Mouse (Mus musculus): ENCODE measurements around the gene Tmem256. TPM values are rescaled to one million over a fixed set of nuclear protein-coding genes. Genes with fewer than 3 reads are reported as not detected.
"Not testable (repeated sequence)": the region's sequence is repeated elsewhere in the genome, so short reads cannot be mapped to it uniquely, and the experiment has no call there.

The Tmem256 gene
- polyA plus RNA-seq, 1 experiment, result 279 TPM

DNA sequence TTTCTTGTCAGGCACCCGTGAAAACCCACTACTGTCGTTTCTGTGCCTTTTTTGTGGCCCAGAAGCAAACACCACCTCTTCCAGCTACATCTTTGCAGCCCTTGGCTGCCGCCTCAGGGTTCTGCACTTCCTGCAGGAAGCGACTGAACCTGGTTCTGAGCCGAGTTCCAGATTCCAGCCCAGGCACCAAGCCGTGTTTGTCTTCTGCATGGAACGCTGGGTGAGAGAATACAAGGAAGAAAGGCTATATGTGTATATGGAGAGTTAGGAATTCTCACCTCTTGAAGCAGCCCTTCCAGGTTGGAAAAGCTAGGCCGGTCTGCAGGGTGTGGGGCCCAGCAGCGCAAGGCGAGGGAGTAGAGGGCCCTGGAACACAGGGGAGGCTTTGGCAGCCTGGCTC lies 16.4 kb downstream of the Tmem256 start:
- no peak for DNase-seq (ENCODE audit: low read depth)

DNA sequence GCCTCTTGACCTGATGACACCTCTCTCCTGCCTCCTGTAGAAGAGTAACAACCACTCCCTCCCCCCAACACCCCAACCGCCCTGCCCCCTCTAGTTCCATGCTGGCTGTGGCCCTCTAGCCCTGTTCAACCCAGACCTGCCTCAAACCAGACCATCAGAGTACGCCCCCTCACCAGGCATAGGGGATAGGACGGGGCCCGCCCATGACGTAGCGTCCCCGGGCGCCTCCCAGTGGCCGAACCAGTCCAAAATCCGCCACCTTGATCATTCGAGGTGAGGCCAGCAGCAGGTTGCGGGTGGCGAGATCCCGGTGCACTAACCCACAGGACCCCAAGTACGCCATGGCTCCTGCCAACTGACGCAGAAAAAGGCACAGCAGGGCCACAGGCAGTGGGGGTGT lies 17.0 kb downstream of the Tmem256 start:
- DNase-seq (ENCODE audit: low read depth), result no peak

DNA sequence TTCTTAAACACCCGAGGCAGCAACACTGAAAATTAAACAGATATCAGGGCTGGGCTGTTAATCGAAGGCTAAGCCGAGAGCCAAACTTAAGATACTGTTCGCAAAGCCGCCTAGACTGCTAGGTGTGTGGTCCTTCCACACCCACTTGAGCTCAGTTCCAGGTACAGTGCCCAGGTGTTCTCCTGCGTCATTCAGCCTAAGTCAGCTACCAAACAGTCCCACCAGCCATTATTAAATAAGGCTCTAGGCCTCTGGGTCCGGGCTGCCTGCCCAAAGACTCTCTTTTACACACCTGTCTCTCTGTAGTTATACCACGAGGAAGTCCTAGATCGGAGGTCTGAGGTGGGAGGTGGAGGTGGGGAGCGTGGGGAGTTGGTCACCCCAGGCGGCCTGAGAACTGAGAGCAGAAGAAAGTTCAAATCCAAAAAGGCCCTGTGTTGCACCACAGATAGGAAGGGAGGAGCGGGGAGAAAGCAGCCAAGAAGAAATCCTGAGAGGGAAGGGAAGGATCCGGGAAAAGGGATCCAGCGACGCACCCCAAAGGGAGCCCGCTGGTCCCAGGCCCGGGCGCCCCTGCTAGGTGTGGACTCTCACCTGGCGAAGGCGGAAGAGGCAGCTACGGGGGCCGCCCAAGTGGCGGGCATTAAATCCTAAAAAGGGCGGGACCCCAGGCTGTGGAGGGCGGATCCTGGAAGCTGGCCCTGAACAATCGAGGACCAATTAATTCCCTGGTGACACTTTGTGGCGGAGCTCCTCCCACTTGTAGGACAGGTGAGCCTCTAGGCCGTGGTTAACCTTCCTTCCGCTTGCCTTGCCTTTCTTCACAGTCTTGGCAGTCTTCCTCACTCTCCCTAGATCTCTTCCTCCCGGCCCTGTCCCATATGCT lies 20.0 kb downstream of the Tmem256 start, which contains the start of gene Tnk1:
TSS of gene Tnk1 (minus strand) at position 618 of the 886 bp plus-strand sequence.
- peak; percentile 64 for DNase-seq (ENCODE audit: low read depth)

DNA sequence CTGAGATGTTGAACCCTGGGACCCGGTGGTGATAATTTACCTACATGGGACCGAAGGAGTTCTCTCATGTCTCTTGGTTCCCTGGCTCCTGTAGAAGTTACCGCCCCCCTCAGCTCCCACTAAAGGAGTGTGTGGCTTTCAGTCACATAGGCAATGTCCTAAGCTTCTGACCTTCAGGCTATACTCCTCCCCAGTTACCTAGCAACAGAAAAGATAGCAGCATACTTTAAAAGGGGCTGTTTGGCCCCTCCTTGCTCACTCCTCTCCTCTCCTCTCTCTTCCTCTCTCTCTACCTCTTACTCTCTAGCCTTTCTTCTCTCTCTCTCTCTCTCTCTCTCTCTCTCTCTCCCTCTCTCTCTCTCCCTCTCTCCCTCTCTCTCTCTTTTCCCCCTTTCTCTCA lies 25.4 kb downstream of the Tmem256 start:
- DNase-seq (ENCODE audit: low read depth), result not testable (repeated sequence)

DNA sequence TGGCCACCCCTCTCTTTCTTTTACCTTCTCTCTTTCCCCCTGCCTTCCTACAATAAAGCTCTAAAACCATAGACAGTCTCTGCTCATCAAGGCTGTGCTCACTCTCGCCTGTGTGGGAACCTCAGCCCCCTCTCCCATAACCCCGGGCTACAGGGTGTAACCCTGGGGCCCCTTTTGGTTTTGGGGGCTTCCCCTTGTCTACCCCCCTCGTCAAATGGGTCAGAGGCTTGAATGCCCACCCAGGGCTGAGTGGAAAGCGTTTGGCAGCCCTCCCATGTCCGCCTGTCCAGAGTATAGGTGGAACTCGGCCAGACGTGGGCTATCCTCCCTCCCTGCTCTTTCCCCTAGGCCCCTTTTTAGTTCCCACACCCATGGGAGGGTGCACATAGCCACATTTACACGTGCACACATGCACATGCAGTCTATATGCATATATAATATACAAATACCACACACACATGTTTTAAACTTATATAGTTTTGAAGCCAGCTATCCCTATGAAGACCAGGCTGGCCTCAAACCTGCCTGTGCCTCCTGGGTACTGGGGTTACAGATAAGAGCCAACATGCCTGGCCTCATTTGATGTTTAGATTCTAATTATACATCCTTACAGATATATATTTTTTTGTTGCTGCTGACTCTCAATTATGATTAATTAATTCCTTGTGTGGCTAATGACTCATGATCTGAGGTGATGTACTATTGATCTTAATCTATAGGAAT lies 26.0 kb downstream of the Tmem256 start:
- DNase-seq (ENCODE audit: low read depth), result no peak

DNA sequence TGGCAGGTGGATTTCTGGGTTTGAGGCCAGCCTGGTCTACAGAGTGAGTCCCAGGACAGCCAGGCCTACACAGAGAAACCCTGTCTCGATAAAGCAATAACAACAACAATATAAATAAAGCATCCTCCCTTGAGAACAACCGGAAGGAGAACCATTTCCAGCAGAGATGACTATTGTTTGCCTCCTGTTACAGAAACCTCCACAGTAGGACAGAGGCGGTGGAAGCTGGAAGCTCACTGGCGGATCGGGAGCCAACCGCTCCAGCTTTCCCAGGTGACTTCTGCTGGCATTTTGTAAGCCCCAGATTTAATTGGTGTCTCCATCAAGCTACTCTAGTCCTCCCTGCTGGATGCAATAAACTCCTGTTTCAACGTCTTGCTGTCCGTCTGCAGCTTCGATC lies 27.2 kb downstream of the Tmem256 start:
- no peak for DNase-seq (ENCODE audit: low read depth)

DNA sequence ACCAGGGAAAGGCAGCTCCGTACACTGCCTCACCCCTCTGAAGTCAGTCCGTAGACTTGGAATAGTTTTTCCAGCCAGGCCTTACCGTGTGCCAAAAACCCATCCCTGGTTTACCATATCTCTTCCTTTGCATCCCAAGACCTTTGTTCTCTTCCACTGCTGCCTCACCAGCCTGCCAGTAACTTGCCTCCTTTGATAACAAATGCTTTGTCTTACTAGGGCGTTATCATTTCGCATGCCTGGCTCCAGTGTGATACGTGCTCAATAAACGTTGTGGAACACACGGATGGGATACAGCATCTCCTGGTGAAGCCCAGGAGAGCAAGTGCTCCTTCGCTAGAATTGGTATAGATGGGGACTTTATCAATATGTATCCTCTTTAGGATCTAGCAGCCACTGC lies 29.0 kb downstream of the Tmem256 start:
- no peak for DNase-seq (ENCODE audit: low read depth)

DNA sequence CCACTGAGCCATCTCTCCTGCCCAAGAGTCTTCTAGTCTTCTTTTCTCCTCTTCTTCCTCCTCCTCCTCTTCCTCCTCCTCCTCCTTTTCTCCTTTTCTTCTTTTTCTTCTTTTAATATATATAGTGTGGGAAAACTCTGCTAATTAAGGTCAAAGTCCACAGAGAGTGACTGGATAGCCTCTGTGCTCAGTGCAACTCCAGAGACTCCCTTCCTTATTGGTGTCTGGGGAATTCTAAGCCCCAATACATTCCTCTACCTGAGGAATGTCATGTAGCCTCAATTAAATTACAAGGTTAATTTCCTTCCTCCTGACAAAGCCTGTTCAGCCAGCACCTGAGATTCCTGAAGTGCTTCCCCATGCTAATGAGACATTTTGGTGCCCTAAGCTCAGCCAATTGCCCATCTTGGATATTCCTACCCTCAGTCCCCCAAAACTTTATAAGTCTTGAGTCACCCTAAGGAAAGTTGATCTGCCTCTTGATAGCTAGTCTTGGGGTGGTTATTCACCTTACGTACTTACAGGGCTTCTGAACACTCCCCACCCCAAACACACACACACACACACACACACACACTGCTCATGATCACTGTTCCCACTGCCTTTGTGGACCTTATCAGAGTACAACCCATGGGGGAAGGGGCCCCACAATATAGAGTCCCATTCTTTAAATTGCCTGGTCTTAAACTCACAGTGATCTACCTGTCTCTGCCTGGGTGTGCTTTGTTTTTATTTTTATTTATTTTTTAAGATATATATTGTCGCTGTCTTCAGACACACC lies 32.2 kb downstream of the Tmem256 start:
- DNase-seq (ENCODE audit: low read depth), result no peak

DNA sequence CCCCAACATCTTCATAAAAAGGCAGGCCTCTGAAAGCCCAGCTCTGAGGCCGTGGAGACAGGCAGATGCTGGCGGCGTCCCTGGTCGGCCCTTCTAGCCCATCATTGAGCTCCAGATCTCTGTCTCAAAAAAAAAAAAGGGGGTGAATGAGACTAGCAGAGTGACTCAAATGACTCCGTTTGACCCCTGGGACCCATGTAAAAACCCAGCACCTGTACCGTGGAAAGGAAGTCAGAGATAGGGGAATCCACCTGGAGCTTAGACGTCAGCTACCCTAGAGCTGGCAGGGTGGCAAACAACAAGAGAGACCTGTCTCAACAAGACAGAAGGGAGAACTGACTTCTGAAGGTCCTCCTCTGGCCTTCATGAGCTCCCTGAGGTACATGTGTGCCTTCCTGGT lies 33.5 kb downstream of the Tmem256 start:
- no peak for DNase-seq (ENCODE audit: low read depth)

DNA sequence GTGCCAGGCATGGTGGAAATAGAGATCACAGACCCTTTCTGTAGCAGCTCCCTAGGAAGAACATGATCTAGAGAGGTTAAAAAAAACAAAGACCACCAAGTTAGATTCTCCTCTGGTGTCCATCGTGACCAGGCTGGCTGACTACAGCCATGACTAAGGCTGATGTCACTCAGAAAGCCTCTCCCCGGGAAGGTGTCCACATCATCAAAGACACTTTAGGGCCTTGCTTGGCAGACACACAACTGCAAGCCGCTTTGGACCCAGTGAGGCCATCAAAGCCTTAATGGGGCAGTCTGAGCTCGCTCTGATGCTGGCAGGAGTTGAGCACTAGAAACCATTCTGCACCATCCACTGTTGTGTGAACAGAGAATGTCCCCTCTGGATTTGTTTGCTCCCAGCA lies 34.1 kb downstream of the Tmem256 start:
- DNase-seq (ENCODE audit: low read depth), result no peak

DNA sequence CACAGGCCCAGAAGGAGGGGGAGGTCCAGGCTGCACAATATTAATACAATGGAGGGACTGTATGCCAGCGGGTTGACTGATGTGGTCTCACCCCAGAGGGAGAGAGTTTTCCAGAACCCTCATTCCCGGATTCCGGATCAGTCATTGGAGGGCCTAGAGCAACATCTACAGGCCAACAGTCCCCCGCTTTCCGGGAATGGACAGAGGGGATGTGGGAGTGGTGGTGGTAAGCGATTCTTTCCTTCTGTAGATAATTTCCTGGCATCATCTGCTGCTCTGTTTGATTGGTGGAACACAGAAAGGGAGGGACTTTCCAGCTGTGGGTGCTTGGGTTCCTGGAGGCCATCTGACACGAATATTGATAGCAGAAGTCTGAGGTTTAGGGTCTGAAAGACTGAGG lies 37.9 kb downstream of the Tmem256 start:
- DNase-seq (ENCODE audit: low read depth), result no peak

DNA sequence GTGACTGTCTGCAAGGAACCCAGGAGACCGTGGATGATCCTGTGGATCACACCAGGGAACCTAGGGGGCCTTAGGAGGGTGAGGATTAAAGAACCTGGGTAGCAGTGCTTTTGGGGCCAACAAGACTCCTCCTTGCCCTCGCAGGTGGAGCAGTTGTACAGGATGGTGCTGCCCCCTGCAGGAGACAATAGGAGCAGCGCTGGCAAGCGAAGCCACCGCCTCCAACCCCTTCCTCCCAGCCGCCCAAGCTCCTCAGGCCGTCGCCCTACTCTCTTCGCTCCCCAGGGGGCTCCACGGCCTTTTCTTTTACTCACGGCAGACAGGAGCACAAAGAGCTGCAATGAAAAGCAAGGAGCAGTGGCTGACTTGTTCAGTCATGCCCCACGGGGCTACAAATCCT lies 38.6 kb downstream of the Tmem256 start:
- no peak for DNase-seq (ENCODE audit: low read depth)

DNA sequence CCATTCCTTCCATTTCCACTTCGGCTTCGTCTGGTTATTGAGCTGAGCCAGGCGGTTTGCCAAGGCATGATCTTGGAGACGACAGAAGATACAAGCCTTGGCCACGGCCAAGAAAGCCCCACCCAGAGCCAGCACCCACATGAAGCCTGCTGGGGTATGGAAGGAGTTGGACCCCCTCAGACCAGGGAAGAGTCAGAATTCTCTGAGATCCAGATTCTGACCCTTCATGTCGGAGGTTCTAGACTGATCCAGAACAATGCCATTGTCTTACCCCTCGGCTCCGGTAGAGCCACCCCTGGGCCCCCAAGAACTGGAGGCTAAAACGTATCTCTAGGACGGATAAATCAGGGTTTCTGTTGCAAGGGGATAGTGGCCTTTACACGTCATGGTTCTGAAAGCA lies 39.6 kb downstream of the Tmem256 start, which contains the start of gene Tmem95:
TSS of gene Tmem95 (minus strand) at position 141 of the 400 bp plus-strand sequence.
- no peak for DNase-seq (ENCODE audit: low read depth)

DNA sequence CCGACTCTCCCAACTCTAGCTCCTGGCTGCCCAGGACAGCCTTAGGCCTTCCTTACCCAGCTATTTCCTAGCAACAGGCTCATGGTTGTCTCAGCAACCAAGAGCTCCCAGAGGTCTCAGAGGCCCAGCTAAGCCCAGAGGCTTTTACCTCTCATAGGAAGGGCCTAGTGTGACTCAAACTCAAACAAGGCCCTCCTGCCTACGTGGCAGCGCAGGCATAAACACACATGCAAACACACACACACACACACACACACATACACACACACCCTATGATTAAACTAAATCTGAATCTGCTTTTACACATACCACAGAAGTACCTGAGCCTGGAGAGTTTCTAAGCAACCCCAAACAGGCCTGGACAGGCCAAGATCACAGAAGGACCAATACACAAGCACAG lies 40.1 kb downstream of the Tmem256 start:
- DNase-seq (ENCODE audit: low read depth), result no peak

DNA sequence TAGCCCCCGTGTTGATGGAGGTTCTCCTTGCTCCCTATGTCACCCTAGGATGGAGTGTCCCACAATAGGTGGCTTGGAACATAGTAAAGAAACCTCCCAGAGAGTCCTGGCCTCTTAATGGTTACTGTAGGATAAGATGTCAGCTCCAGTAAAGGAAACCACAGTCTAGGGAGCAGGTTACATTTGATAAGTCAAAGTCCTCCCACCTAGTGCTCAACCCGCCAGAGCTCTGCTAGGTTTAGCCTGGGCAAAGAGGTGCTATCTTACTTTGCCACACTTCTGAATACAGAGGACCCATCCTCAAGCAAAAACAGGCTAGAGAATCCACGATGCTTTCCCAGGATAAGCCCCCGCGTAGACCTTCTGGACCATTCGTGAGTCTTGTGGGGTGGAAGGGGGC lies 40.6 kb downstream of the Tmem256 start:
- no peak for DNase-seq (ENCODE audit: low read depth)

DNA sequence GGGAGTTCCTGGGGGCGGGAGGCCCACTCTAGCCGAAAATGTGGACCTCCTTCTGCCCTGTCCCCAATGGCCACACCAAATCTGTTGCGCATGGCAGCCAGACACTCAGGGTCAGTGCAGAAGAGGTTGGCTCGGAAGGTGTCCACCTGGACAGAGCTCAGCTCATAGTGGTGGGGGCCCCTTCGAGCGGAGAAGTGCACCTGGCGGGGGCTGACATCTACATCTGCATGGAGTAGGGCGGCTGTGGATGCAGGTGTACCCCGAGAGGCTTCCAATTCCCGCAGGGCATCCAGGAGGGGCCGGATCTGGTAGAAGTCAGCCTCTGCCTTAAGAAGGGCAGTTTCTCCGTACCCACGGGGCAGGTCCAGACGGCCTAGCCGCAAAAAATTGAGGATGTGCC lies 41.4 kb downstream of the Tmem256 start:
- DNase-seq (ENCODE audit: low read depth), result no peak

DNA sequence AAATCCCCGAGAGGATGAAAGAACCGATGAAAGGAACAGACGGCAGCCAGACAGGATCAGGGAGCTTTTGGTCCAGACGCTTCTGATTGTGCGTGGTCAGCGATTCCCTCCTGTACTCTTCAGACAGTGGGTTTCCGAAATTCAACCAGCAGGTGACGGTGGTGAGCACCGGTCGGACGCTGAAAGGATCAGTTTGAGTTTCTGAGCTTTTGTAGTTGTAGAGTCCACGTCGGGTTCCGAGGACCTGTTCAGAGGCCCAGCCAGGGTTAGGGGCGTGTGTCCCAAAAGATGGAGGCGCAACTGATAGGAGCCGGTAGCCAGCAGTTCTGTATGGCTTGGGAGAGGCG lies 42.2 kb downstream of the Tmem256 start:
- DNase-seq (ENCODE audit: low read depth), result no peak

DNA sequence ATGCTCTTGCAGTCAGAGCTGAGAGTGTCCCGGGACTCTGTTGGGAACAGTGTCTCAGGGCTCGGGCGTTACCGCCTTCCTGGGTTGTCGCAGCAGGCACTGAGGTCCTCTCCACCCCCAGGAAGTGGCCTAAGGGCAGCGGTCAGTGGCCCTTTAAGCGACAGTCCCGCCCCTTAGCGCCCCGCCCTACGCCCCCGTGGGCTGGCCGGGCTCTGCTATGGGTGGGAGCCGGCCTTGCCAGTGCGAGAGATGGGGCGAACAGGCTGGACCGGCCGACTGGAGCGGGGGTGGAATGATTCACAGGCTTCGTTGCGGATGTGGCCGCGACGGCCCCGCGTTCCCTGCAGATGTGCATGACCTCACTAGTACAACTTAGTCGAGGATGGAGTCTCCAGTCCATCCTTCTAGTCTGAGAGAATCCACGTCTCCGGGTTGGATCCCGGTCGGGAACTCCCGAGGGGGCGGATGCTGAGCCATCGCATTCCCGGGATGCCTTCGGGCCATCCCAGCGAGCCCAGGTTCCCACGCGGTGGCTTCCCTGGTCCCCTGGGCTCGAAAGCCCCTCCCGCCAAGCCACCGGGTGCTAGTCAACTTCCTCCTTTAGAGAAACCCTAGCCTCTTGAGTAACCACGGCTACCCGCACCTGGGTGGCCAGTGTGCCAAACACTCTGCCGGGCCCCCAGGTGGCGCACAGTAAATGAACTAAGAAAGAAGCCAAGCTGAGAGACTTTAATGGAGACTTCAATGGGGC lies 42.7 kb downstream of the Tmem256 start, which contains the start of gene Kctd11:
TSS of gene Kctd11 (minus strand) at position 554 of the 751 bp plus-strand sequence.
- DNase-seq (ENCODE audit: low read depth), result peak; percentile 56

DNA sequence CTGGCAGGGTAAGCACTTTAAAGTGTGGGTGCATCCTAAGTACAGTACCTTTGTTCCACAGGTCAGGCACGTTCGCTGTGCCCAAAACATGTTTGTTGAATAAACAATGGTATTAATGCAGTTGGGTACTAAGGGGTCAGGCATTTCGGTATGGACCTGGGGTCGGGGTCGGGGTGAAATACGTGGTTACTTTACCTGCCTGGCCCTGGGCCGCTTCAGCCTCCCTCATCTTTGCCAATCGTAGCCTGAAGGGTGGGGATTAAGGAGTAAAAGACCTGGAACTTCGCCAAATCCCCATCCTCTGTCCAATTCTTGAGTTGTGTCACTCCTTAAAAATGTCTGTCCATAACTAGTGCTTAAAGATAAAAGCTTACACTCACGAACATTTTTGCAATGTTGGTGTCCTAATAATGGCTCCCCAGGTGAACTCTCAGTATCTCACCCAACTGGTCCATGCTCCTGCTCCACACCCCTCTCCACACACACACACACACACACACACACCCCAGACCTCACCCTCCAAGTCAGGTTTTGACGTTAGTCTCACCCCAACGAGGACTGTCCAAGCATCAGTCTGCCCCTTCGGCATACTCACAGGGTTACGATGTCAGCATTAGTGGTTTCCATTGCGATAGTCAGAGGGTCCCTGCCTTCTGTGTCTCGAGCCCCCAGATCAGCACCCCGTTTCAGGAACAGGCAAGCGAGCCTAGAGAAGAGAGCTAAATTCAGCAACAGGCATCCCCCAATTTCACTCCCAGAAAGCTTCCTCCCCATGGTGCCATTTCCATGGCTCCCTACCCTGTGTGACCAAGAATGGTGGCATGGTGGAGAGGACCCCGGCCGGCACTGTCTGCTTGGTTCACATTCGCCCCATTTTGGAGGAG lies 43.7 kb downstream of the Tmem256 start:
- peak; percentile 51 for DNase-seq (ENCODE audit: low read depth)

DNA sequence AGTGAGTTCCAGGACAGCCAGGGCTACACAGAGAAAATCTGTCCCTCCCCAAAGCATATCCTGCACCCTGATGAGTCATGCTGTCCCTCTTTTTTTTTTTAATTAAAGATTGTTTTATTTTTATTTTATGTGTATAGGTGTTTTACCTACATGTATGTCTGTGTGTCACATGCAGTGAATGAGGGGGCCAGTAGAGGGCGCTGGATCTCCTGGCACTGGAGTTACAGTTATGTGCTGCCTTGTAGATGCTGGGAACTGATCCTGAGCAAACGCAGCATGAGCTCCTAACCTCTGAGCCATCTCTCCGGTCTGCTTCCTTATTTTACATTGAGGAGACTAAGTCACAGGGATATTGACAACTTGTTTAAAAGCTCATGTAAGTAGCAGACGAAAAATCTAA lies 44.8 kb downstream of the Tmem256 start:
- no peak for DNase-seq (ENCODE audit: low read depth)

Data from gonadal fat pad, adult 2 months (tissue).